Mouse (Mus musculus) heart, embryonic 14.5 days (tissue): ENCODE data around the gene Psma6. TPM values are rescaled to one million over a fixed set of nuclear protein-coding genes. Genes with fewer than 3 reads are reported as not detected.

Experiments used
- ATAC-seq: fragments of 200-750 bp; cut with Nextera tagmentation; 2 replicates; pipeline ENCODE4 v1.8.0; 2017; ENCODE audit warnings: low read depth, moderate TSS enrichment; ENCODE audit not compliant: insufficient number of reproducible peaks, insufficient read depth, low FRiP score
- H3K27ac ChIP-seq, 2 experiments: fragments of 200-500 bp in 1 of 2; fragments of 300-500 bp in 1 of 2; sonication (generic) in 1 of 2; replicated peaks in 1 of 2; 2 replicates each; pipeline ENCODE4 v1.5.1; 2012 to 2014; ENCODE audit warnings: low read depth in 2 of 2, low read length in 2 of 2, control low read depth in 1 of 2, mild to moderate bottlenecking in 1 of 2, mixed read lengths in 1 of 2; ENCODE audit not compliant: control insufficient read depth in 1 of 2, insufficient read depth in 1 of 2
- H3K27me3 ChIP-seq: fragments of 300-500 bp; sonication (generic); 2 replicates; pipeline ENCODE4 v1.6.1; 2014; ENCODE audit warnings: mild to moderate bottlenecking, low read length, control low read depth; ENCODE audit not compliant: control insufficient read depth, insufficient read depth
- H3K36me3 ChIP-seq: fragments of 300-500 bp; sonication (generic); 2 replicates; pipeline ENCODE4 v1.6.1; 2014; ENCODE audit warnings: mild to moderate bottlenecking, control low read depth, low read length, mixed read lengths; ENCODE audit not compliant: control insufficient read depth, insufficient read depth
- H3K4me1 ChIP-seq, 2 experiments: fragments of 200-500 bp in 1 of 2; fragments of 300-500 bp in 1 of 2; sonication (generic) in 1 of 2; 2 replicates each; pipeline ENCODE4 v1.6.1; 2012 to 2014; ENCODE audit warnings: low read length in 2 of 2, control low read depth in 1 of 2, mixed read lengths in 1 of 2; ENCODE audit not compliant: control insufficient read depth in 2 of 2, insufficient read depth in 2 of 2
- H3K4me2 ChIP-seq: fragments of 300-500 bp; sonication (generic); 2 replicates; pipeline ENCODE4 v1.6.1; 2014; ENCODE audit warnings: mild to moderate bottlenecking, low read length
- H3K4me3 ChIP-seq, 2 experiments: fragments of 200-500 bp in 1 of 2; fragments of 300-500 bp in 1 of 2; sonication (generic) in 1 of 2; 2 replicates each; pipeline ENCODE4 v1.5.1; 2012 to 2014; ENCODE audit warnings: low read length in 2 of 2, mild to moderate bottlenecking in 2 of 2, control low read depth in 1 of 2, low read depth in 1 of 2, moderate library complexity in 1 of 2; ENCODE audit not compliant: control insufficient read depth in 1 of 2, insufficient read depth in 1 of 2
- H3K9ac ChIP-seq: fragments of 300-500 bp; sonication (generic); 2 replicates; pipeline ENCODE4 v1.6.1; 2014; ENCODE audit warnings: mild to moderate bottlenecking, low read length
- H3K9me3 ChIP-seq: fragments of 300-500 bp; sonication (generic); 2 replicates; pipeline ENCODE4 v1.6.1; 2016; ENCODE audit warnings: low read length, control low read depth; ENCODE audit not compliant: control insufficient read depth
- WGBS: fragments of 180-500 bp; shearing (Covaris S2); extraction: QIAGEN DNeasy Blood & Tissue Kit; methylation state at CpG from one replicate; pipeline ENCODE4 v1.1.7; 2014; 5-methylcytosine and 5-hydroxymethylcytosine counted together
- polyA plus RNA-seq: library from polyadenylated mRNA; unstranded; fragments of >200 nt; fragmentation: Nextera tagmentation; extraction: Ambion mirVana; gene quantifications from 2 replicates; pipeline ENCODE4 v1.2.1, GENCODE M21; 2014

The Psma6 gene
- polyA plus RNA-seq, 1 experiment from 2014 or later, result 344 TPM

DNA sequence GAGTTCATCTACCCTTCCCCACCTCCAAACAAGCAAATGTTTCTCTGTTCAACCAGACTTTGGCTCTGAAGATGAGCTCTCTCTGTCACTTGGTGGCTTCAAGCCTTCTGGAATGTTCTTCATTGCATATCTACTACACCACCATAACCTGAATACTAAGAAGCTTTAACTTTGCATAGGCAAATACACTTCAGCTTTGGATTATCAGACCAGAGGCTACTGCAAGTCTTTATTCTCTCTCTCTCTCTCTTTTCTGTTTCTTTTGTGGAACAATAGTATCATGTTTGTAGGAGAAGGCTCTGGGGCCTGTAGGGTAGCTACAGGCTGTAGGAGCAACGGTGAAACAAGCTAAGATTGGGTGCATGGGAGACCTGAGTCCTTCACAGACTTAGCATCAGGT lies 58.2 kb downstream of the Psma6 start:
- Histone ChIP-seq H3K27ac (peak overlapping the region in 1 of 2 experiments; percentile 87; a peak in 2 of 4 replicates), H3K9ac (no peak overlapping the region), H3K4me3 (no peak overlapping the region), H3K27me3 (no peaks in the 10 kb centered on the region), H3K36me3 (no peaks in the 10 kb centered on the region), H3K4me2 (no peak overlapping the region), H3K9me3 (no peaks in the 10 kb centered on the region), H3K4me1 (peaks cover 41 to 50% of the 10 kb centered on the region in 2 experiments)
- no peak for ATAC-seq
- WGBS, result 92% methylated on average over 1 of the region's 1 CpGs

DNA sequence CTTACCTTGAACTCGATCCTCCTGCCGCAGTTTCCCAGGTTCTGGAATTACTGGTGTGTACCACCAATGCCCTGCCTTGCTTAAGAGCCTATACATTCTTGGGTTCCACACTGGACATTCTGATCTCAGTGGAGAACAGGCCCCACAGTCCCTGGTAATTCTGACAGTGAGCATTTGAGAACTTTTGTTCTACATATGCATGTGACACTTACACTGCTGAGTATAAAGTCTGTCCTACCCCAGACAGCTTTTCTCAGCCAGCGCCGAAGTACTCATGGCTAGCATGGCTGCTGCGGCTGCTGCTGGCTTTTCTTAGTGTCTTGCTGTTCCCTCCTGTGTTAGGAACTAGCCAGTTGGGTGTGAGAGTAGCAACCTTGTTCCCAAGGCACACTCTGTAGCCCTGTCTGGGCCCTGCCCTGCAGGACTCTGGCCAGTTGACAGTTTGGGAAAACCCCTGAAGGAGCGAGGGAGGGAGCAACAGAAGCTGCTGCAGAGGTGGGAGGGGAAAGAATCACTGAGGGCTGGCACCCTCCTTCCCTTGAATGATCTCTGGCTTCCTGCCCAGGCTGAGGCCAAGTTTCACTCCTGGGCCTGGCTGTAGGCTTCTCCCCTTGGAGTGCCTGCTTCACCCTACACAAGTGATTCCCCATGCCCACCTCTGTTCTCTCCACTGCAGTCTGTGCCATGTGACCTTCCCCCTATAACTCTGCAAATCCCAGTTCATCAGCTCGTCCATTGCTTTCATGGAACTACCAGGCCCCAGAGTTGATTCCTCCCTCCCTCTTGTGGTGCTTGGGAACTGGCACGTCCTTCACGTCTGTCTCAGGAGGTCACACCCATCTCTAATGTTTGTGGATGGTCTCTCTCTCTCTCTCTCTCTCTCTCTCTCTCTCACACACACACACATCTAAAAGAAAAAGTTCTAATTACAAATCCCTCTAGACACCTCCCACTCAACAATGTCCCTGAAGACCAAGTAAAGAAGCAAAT lies 59.1 kb downstream of the Psma6 start:
- Histone ChIP-seq H3K4me3 (no peak overlapping the region), H3K36me3 (no peaks in the 10 kb centered on the region), H3K27ac (peak overlapping the region; percentile 81 to 87), H3K4me1 (peaks cover 40 to 50% of the 10 kb centered on the region in 2 experiments), H3K4me2 (no peak overlapping the region), H3K9me3 (no peaks in the 10 kb centered on the region), H3K9ac (peak overlapping the region; percentile 26; the same call in 1 of the 2 replicates), H3K27me3 (no peaks in the 10 kb centered on the region)
- WGBS, result 46% methylated on average over 9 of the region's 9 CpGs
- peak; percentile 64 for ATAC-seq

DNA sequence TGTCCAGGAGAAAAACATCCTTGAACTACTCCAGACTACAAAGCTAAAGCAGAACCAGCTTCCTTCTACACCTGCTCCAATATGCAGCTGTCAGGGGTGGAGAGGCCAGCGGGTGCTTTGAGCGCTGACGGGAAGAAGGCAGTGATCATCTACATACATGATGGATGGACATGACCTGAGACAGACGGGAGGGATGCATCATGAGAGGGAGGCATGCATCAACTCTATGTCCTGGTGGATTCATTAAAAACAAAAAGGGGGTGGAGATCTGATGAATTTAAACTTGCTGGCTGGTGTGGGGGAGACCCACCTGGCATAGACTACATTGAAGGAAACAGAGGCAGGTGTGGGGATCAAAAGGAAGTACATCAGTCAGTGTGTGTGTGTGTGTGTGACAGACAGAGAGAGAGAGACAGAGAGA lies 60.0 kb downstream of the Psma6 start:
- Histone ChIP-seq H3K4me3 (no peak overlapping the region), H3K27ac (peak overlapping the region in 1 of 2 experiments; percentile 81; a peak in 1 of 4 replicates), H3K4me2 (no peak overlapping the region), H3K9me3 (no peaks in the 10 kb centered on the region), H3K9ac (no peak overlapping the region), H3K36me3 (no peaks in the 10 kb centered on the region), H3K27me3 (no peaks in the 10 kb centered on the region), H3K4me1 (peaks cover 33 to 42% of the 10 kb centered on the region in 2 experiments)
- ATAC-seq, result no peak
- WGBS, result 90% methylated on average over 4 of the region's 4 CpGs

GRCm38 (mm10) chr12:55445583-55445982 lies 61.6 kb downstream of the Psma6 start:
- WGBS, result 67% methylated on average over 4 of the region's 4 CpGs
- ATAC-seq, result no peak
- H3K4me1 ChIP-seq, result peaks cover 36 to 42% of the 10 kb centered on the region in 2 experiments

DNA sequence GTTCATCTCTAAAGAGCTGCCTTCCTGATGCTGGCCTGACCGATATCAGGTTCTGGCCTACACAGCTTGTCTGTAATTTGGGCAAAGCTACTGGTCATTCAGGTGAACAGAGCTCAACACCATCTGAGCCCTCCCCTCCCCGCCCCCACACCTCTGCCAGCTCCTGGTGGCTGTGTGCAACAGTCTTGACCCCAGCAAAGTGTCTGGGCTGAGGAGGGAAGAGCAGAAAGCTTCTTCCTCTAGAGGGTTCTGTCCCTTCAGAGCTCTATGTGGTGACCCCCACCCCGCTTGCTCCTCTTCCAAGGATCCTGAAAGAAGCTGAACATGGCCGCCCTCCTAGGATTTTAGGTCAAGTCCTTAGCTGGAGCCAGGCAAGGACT lies 62.3 kb downstream of the Psma6 start:
- Histone ChIP-seq H3K27ac (peak overlapping the region; percentile 98), H3K9me3 (no peaks in the 10 kb centered on the region), H3K27me3 (no peaks in the 10 kb centered on the region), H3K36me3 (no peaks in the 10 kb centered on the region), H3K9ac (peak overlapping the region; percentile 60), H3K4me2 (peak overlapping the region; percentile 48; the same call in 1 of the 2 replicates), H3K4me1 (peaks cover 37 to 42% of the 10 kb centered on the region in 2 experiments), H3K4me3 (no peak overlapping the region)
- 84% methylated on average over 4 of the region's 4 CpGs for WGBS
- ATAC-seq, result no peak

More at GRCm38 (mm10) chr12:55445583-55445982, 61.6 kb downstream of the Psma6 start:
- Histone ChIP-seq H3K36me3 (no peaks in the 10 kb centered on the region), H3K9ac (no peak overlapping the region; the same call in 1 of the 2 replicates), H3K27me3 (no peaks in the 10 kb centered on the region), H3K4me2 (no peak overlapping the region), H3K4me3 (no peak overlapping the region), H3K9me3 (no peaks in the 10 kb centered on the region), H3K27ac (peak overlapping the region; percentile 98; a peak in 3 of 4 replicates)

- 5% methylated on average over 13 of the region's 13 CpGs for WGBS
- Histone ChIP-seq H3K4me2 (peak overlapping the region; percentile 48), H3K9ac (peak overlapping the region; percentile 60), H3K27me3 (no peaks in the 10 kb centered on the region), H3K4me3 (no peak overlapping the region), H3K4me1 (peaks cover 37 to 41% of the 10 kb centered on the region in 2 experiments), H3K27ac (peak overlapping the region; percentile 98), H3K36me3 (no peaks in the 10 kb centered on the region), H3K9me3 (no peaks in the 10 kb centered on the region)
- ATAC-seq, result peak; percentile 83
Measured at GRCm38 (mm10) chr12:55446746-55447395, 62.8 kb downstream of the Psma6 start.

DNA sequence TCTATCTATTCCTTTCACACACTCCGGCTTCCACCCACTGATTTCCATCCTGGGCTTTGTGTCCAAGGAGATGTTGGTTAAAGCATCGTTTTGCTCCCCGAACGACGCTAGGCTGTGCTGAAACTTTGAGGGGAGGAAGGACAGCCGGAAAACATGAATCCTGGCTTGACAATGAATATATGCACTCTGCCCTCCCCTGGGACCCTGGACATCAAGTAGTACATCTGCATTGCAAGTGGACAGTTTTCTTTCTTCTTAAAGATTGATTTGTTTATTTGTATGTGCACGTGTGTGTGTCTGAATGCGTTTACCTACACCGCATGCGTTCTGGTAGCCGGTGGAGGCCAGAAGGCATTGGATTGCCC lies 63.4 kb downstream of the Psma6 start:
- H3K27ac ChIP-seq, result peak overlapping the region; percentile 98
- H3K9me3 ChIP-seq, result no peaks in the 10 kb centered on the region
- H3K27me3 ChIP-seq, result no peaks in the 10 kb centered on the region
- H3K36me3 ChIP-seq, result no peaks in the 10 kb centered on the region
- H3K4me2 ChIP-seq, result peak overlapping the region; percentile 48
- 66% methylated on average over 11 of the region's 11 CpGs for WGBS
- H3K9ac ChIP-seq, result peak overlapping the region; percentile 60
- no peak overlapping the region for H3K4me3 ChIP-seq
- H3K4me1 ChIP-seq, result peaks cover 36 to 38% of the 10 kb centered on the region in 2 experiments
- no peak for ATAC-seq
